Mouse (Mus musculus) heart, postnatal 0 days (tissue): ENCODE data around the gene Arhgap42.

Experiments used
- CTCF ChIP-seq: IDR thresholded peaks from 2 replicates; pipeline ENCODE4 v1.5.1; 2016; ENCODE audit warnings: antibody characterized with exemption, control low read depth, low read depth
- EP300 ChIP-seq: IDR thresholded peaks from 2 replicates; pipeline ENCODE4 v1.6.1; 2016; ENCODE audit warnings: antibody characterized with exemption, low read depth

DNA sequence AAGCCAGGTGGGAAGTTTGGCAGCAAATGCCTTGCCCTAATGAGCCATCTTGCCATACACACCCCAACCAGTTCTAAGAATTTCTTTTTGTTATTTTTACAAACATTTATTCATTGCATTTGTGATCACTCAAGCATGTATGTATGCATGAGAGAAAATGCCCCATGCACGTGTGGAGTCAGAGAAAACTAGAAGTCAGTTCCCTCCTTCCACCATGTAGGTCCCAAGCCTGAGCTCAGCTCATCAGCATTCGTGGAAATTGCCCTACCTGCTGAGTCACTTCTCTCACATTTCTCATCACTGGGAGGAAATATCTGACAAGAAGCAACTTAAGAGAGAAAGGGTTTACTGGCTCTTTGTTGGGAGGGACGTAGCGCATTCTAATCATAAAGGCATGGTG lies 31.6 kb downstream of the Arhgap42 start:
- no peak for TF ChIP-seq EP300
- TF ChIP-seq CTCF: no peak
